Mouse (Mus musculus): ENCODE measurements around the gene Aamp. TPM values are rescaled to one million over a fixed set of nuclear protein-coding genes. Genes with fewer than 3 reads are reported as not detected.
"Not testable (repeated sequence)": the region's sequence is repeated elsewhere in the genome, so short reads cannot be mapped to it uniquely, and the experiment has no call there.

Gene Aamp
- polyA plus RNA-seq, 1 experiment from 2014 or later: 97.5 TPM

GRCm38 (mm10) chr1:74289248-74289647, 4.7 kb upstream of the Aamp start:
- ATAC-seq (ENCODE audit: low read depth): no peak
- peaks cover 20% of the 10 kb centered on the region for H3K4me1 ChIP-seq (ENCODE audit: control insufficient read depth, low read depth, low read length)
- no peak overlapping the region for H3K9ac ChIP-seq (ENCODE audit: low read depth, low read length)
- WGBS (ENCODE audit: insufficient replicate concordance): 69% methylated on average over 9 of the region's 9 CpGs
- H3K9me3 ChIP-seq (replicated peaks; ENCODE audit: control insufficient read depth, low read length): no peaks in the 10 kb centered on the region
- H3K4me2 ChIP-seq (ENCODE audit: low read depth, low read length): no peak overlapping the region
- H3K4me3 ChIP-seq (ENCODE audit: low read depth, low read length): no peak overlapping the region
- no peak overlapping the region for H3K27ac ChIP-seq (ENCODE audit: low read length)
- H3K36me3 ChIP-seq (ENCODE audit: control insufficient read depth, insufficient read depth): peaks cover 8% of the 10 kb centered on the region
- H3K27me3 ChIP-seq (ENCODE audit: control insufficient read depth, insufficient read depth, low read depth, low read length): no peaks in the 10 kb centered on the region

- Histone ChIP-seq H3K9ac (ENCODE audit: low read depth, low read length) (no peak overlapping the region; the same call in 1 of the 2 replicates), H3K4me2 (ENCODE audit: low read depth, low read length) (no peak overlapping the region), H3K27me3 (ENCODE audit: control insufficient read depth, insufficient read depth, low read depth, low read length) (no peaks in the 10 kb centered on the region), H3K27ac (ENCODE audit: low read length) (peak overlapping the region; percentile 12; the same call in 1 of the 2 replicates), H3K4me3 (ENCODE audit: low read depth, low read length) (no peak overlapping the region), H3K36me3 (ENCODE audit: control insufficient read depth, insufficient read depth) (peaks cover 8% of the 10 kb centered on the region), H3K9me3 (replicated peaks; ENCODE audit: control insufficient read depth, low read length) (no peaks in the 10 kb centered on the region), H3K4me1 (ENCODE audit: control insufficient read depth, low read depth, low read length) (peaks cover 26% of the 10 kb centered on the region)
- ATAC-seq (ENCODE audit: low read depth): no peak
- WGBS (ENCODE audit: insufficient replicate concordance): 64% methylated on average over 4 of the region's 4 CpGs
Observed at GRCm38 (mm10) chr1:74288327-74288726, 3.8 kb upstream of the Aamp start.

GRCm38 (mm10) chr1:74286869-74287607, 2.5 kb upstream of the Aamp start:
- not testable (repeated sequence) for H3K4me2 ChIP-seq (ENCODE audit: low read depth, low read length); H3K9ac ChIP-seq (ENCODE audit: low read depth, low read length); H3K27me3 ChIP-seq (ENCODE audit: control insufficient read depth, insufficient read depth, low read depth, low read length); H3K9me3 ChIP-seq (replicated peaks; ENCODE audit: control insufficient read depth, low read length); H3K4me3 ChIP-seq (ENCODE audit: low read depth, low read length); ATAC-seq (ENCODE audit: low read depth); H3K27ac ChIP-seq (ENCODE audit: low read length)
- Histone ChIP-seq H3K36me3 (ENCODE audit: control insufficient read depth, insufficient read depth) (peaks cover 12% of the 10 kb centered on the region), H3K4me1 (ENCODE audit: control insufficient read depth, low read depth, low read length) (peaks cover 30% of the 10 kb centered on the region)
- WGBS (ENCODE audit: insufficient replicate concordance): 55% methylated on average over 15 of the region's 17 CpGs

- Histone ChIP-seq H3K4me2 (ENCODE audit: low read depth, low read length) (peak overlapping the region; percentile 91), H3K9me3 (replicated peaks; ENCODE audit: control insufficient read depth, low read length) (no peaks in the 10 kb centered on the region), H3K4me3 (ENCODE audit: low read depth, low read length) (peak overlapping the region; percentile 82), H3K27ac (ENCODE audit: low read length) (no peak overlapping the region), H3K4me1 (ENCODE audit: control insufficient read depth, low read depth, low read length) (peaks cover 33% of the 10 kb centered on the region), H3K27me3 (ENCODE audit: control insufficient read depth, insufficient read depth, low read depth, low read length) (no peaks in the 10 kb centered on the region), H3K9ac (ENCODE audit: low read depth, low read length) (peak overlapping the region; percentile 76), H3K36me3 (ENCODE audit: control insufficient read depth, insufficient read depth) (peaks cover 7% of the 10 kb centered on the region)
- no peak for ATAC-seq (ENCODE audit: low read depth)
- 3% methylated on average over 23 of the region's 23 CpGs for WGBS (ENCODE audit: insufficient replicate concordance)
Observed at GRCm38 (mm10) chr1:74285212-74286010, 873 bp upstream of the Aamp start.

GRCm38 (mm10) chr1:74283686-74284463, 663 bp downstream of the Aamp start:
- ATAC-seq (ENCODE audit: low read depth): peak; percentile 25
- Histone ChIP-seq H3K4me3 (ENCODE audit: low read depth, low read length) (peak overlapping the region; percentile 80), H3K9ac (ENCODE audit: low read depth, low read length) (peak overlapping the region; percentile 82), H3K36me3 (ENCODE audit: control insufficient read depth, insufficient read depth) (peaks cover 4% of the 10 kb centered on the region), H3K27me3 (ENCODE audit: control insufficient read depth, insufficient read depth, low read depth, low read length) (no peaks in the 10 kb centered on the region), H3K4me2 (ENCODE audit: low read depth, low read length) (peak overlapping the region; percentile 93), H3K27ac (ENCODE audit: low read length) (peak overlapping the region; percentile 84), H3K4me1 (ENCODE audit: control insufficient read depth, low read depth, low read length) (peaks cover 31% of the 10 kb centered on the region), H3K9me3 (replicated peaks; ENCODE audit: control insufficient read depth, low read length) (no peaks in the 10 kb centered on the region)
- whole genome bisulfite sequencing (ENCODE audit: insufficient replicate concordance): 7% methylated on average over 15 of the region's 15 CpGs

GRCm38 (mm10) chr1:74282896-74283625, 1.5 kb downstream of the Aamp start:
- H3K9me3 ChIP-seq (replicated peaks; ENCODE audit: control insufficient read depth, low read length): no peaks in the 10 kb centered on the region
- no peaks in the 10 kb centered on the region for H3K27me3 ChIP-seq (ENCODE audit: control insufficient read depth, insufficient read depth, low read depth, low read length)
- WGBS (ENCODE audit: insufficient replicate concordance): 78% methylated on average over 10 of the region's 10 CpGs
- H3K27ac ChIP-seq (ENCODE audit: low read length): no peak overlapping the region
- no peak overlapping the region for H3K9ac ChIP-seq (ENCODE audit: low read depth, low read length)
- peaks cover 4% of the 10 kb centered on the region for H3K36me3 ChIP-seq (ENCODE audit: control insufficient read depth, insufficient read depth)
- ATAC-seq (ENCODE audit: low read depth): no peak
- H3K4me3 ChIP-seq (ENCODE audit: low read depth, low read length): no peak overlapping the region
- H3K4me2 ChIP-seq (ENCODE audit: low read depth, low read length): peak overlapping the region; percentile 93; the same call in 1 of the 2 replicates
- H3K4me1 ChIP-seq (ENCODE audit: control insufficient read depth, low read depth, low read length): peaks cover 23% of the 10 kb centered on the region

- WGBS (ENCODE audit: insufficient replicate concordance): 82% methylated on average over 8 of the region's 8 CpGs
- Histone ChIP-seq H3K9me3 (replicated peaks; ENCODE audit: control insufficient read depth, low read length) (no peaks in the 10 kb centered on the region), H3K27me3 (ENCODE audit: control insufficient read depth, insufficient read depth, low read depth, low read length) (no peaks in the 10 kb centered on the region), H3K36me3 (ENCODE audit: control insufficient read depth, insufficient read depth) (peaks cover 4% of the 10 kb centered on the region), H3K4me3 (ENCODE audit: low read depth, low read length) (no peak overlapping the region), H3K27ac (ENCODE audit: low read length) (no peak overlapping the region), H3K9ac (ENCODE audit: low read depth, low read length) (no peak overlapping the region), H3K4me1 (ENCODE audit: control insufficient read depth, low read depth, low read length) (peaks cover 20% of the 10 kb centered on the region), H3K4me2 (ENCODE audit: low read depth, low read length) (no peak overlapping the region)
- ATAC-seq (ENCODE audit: low read depth): no peak
Observed at GRCm38 (mm10) chr1:74281886-74282285, 2.7 kb downstream of the Aamp start.

- H3K36me3 ChIP-seq (ENCODE audit: control insufficient read depth, insufficient read depth): peaks cover 4% of the 10 kb centered on the region
- WGBS (ENCODE audit: insufficient replicate concordance): 72% methylated on average over 2 of the region's 2 CpGs
- no peaks in the 10 kb centered on the region for H3K9me3 ChIP-seq (replicated peaks; ENCODE audit: control insufficient read depth, low read length)
- no peak for ATAC-seq (ENCODE audit: low read depth)
- no peak overlapping the region for H3K9ac ChIP-seq (ENCODE audit: low read depth, low read length)
- no peak overlapping the region for H3K4me3 ChIP-seq (ENCODE audit: low read depth, low read length)
- H3K27ac ChIP-seq (ENCODE audit: low read length): no peak overlapping the region
- H3K4me1 ChIP-seq (ENCODE audit: control insufficient read depth, low read depth, low read length): peaks cover 20% of the 10 kb centered on the region
- H3K4me2 ChIP-seq (ENCODE audit: low read depth, low read length): no peak overlapping the region
- no peaks in the 10 kb centered on the region for H3K27me3 ChIP-seq (ENCODE audit: control insufficient read depth, insufficient read depth, low read depth, low read length)
Observed at GRCm38 (mm10) chr1:74281372-74281771, 3.2 kb downstream of the Aamp start.
